Mouse (Mus musculus): ENCODE data around the gene Mrps9. TPM values are rescaled to one million over a fixed set of nuclear protein-coding genes. Genes with fewer than 3 reads are reported as not detected.

The Mrps9 gene
- 36.0 and 38.1 TPM in 2 replicates for polyA plus RNA-seq (2015; fragmentation: Nextera tagmentation; extraction: Ambion mirVana)

GRCm38 (mm10) chr1:42850663-42851397, at the start of gene Mrps9:
Gene Mrps9, plus strand, starts transcription at chr1:42851233.
- peak within 1 kb of the TSS; percentile 71 for H3K9ac ChIP-seq (replicated peaks)
- peak; percentile 100 for ATAC-seq (replicated peaks)
- WGBS = under 1% methylated on average over 23 of the region's 23 CpGs
- 0 out of 2 replicates have a peak, but pooled peaks cover 2% of the 10 kb centered on the region for H3K27me3 ChIP-seq
- peak within 1 kb of the TSS; percentile 67 for H3K4me3 ChIP-seq
- H3K4me1 ChIP-seq = peaks cover 12% of the 10 kb centered on the region
- H3K36me3 ChIP-seq = no peaks in the 10 kb centered on the region
- no peaks in the 10 kb centered on the region for H3K9me3 ChIP-seq
- peak within 1 kb of the TSS; percentile 48 for H3K4me2 ChIP-seq (replicated peaks)
- H3K27ac ChIP-seq (replicated peaks) = peak within 1 kb of the TSS; percentile 24; the same call in 1 of the 2 replicates

- 86% methylated on average over 6 of the region's 6 CpGs for WGBS
- no peak for ATAC-seq (replicated peaks)
- no peaks in the 10 kb centered on the region for H3K4me1 ChIP-seq
Measured at GRCm38 (mm10) chr1:42813301-42813845, 37.7 kb upstream of the Mrps9 start.

GRCm38 (mm10) chr1:42814798-42815619, 36.0 kb upstream of the Mrps9 start:
- no peak overlapping the region for H3K27ac ChIP-seq (replicated peaks)

More at GRCm38 (mm10) chr1:42813301-42813845, 37.7 kb upstream of the Mrps9 start:
- Histone ChIP-seq H3K36me3 (no peaks in the 10 kb centered on the region), H3K9me3 (no peaks in the 10 kb centered on the region), H3K9ac (replicated peaks) (no peak overlapping the region), H3K4me2 (replicated peaks) (no peak overlapping the region), H3K27me3 (no peaks in the 10 kb centered on the region), H3K4me3 (no peak overlapping the region), H3K27ac (replicated peaks) (no peak overlapping the region)

GRCm38 (mm10) chr1:42851398-42851767, 350 bp downstream of the Mrps9 start:
- peak overlapping the region; percentile 71 for H3K9ac ChIP-seq (replicated peaks)
- ATAC-seq (replicated peaks) = no peak; the same call in none of the 2 replicates
- peak overlapping the region; percentile 48 for H3K4me2 ChIP-seq (replicated peaks)
- peaks cover 12% of the 10 kb centered on the region for H3K4me1 ChIP-seq
- H3K27me3 ChIP-seq = 0 out of 2 replicates have a peak, but pooled peaks cover 2% of the 10 kb centered on the region
- peak overlapping the region; percentile 24; the same call in 1 of the 2 replicates for H3K27ac ChIP-seq (replicated peaks)
- under 1% methylated on average over 21 of the region's 21 CpGs for WGBS
- no peaks in the 10 kb centered on the region for H3K9me3 ChIP-seq
- peak overlapping the region; percentile 67 for H3K4me3 ChIP-seq
- H3K36me3 ChIP-seq = no peaks in the 10 kb centered on the region

More at GRCm38 (mm10) chr1:42814798-42815619, 36.0 kb upstream of the Mrps9 start:
- no peaks in the 10 kb centered on the region for H3K4me1 ChIP-seq
- no peak for ATAC-seq (replicated peaks)
- H3K9me3 ChIP-seq = no peaks in the 10 kb centered on the region
- 81% methylated on average over 15 of the region's 15 CpGs for WGBS
- no peak overlapping the region for H3K9ac ChIP-seq (replicated peaks)
- no peaks in the 10 kb centered on the region for H3K36me3 ChIP-seq
- no peaks in the 10 kb centered on the region for H3K27me3 ChIP-seq
- H3K4me2 ChIP-seq (replicated peaks) = no peak overlapping the region
- H3K4me3 ChIP-seq = no peak overlapping the region

- H3K9ac ChIP-seq (replicated peaks) = peak overlapping the region; percentile 71
- peaks cover 12% of the 10 kb centered on the region for H3K4me1 ChIP-seq
- ATAC-seq (replicated peaks) = no peak
- 3% methylated on average over 16 of the region's 16 CpGs for WGBS
- peak overlapping the region; percentile 48 for H3K4me2 ChIP-seq (replicated peaks)
- H3K4me3 ChIP-seq = peak overlapping the region; percentile 67
- H3K27me3 ChIP-seq = 0 out of 2 replicates have a peak, but pooled peaks cover 2% of the 10 kb centered on the region
- no peak overlapping the region for H3K27ac ChIP-seq (replicated peaks)
- no peaks in the 10 kb centered on the region for H3K9me3 ChIP-seq
- no peaks in the 10 kb centered on the region for H3K36me3 ChIP-seq
Measured at GRCm38 (mm10) chr1:42851810-42852209, 777 bp downstream of the Mrps9 start.

- Histone ChIP-seq H3K27me3 (no peaks in the 10 kb centered on the region), H3K9me3 (no peaks in the 10 kb centered on the region)
- 0 out of 2 replicates have a peak, but pooled peaks have one; percentile 4 for ATAC-seq (replicated peaks)
Measured at GRCm38 (mm10) chr1:42864719-42865250, 13.8 kb downstream of the Mrps9 start.

GRCm38 (mm10) chr1:42865336-42865939, 14.4 kb downstream of the Mrps9 start:
- no peak overlapping the region for H3K9ac ChIP-seq (replicated peaks)
- 0 out of 2 replicates have a peak, but pooled peaks cover 3% of the 10 kb centered on the region for H3K36me3 ChIP-seq
- no peak overlapping the region for H3K27ac ChIP-seq (replicated peaks)
- no peak overlapping the region for H3K4me2 ChIP-seq (replicated peaks)
- H3K4me3 ChIP-seq = no peak overlapping the region
- no peaks in the 10 kb centered on the region for H3K9me3 ChIP-seq
- 0 out of 2 replicates have a peak, but pooled peaks have one; percentile 35 for ATAC-seq (replicated peaks)
- H3K27me3 ChIP-seq = no peaks in the 10 kb centered on the region
- no peaks in the 10 kb centered on the region for H3K4me1 ChIP-seq
- 98% methylated on average over 4 of the region's 4 CpGs for WGBS

More at GRCm38 (mm10) chr1:42864719-42865250, 13.8 kb downstream of the Mrps9 start:
- Histone ChIP-seq H3K4me2 (replicated peaks) (no peak overlapping the region), H3K4me3 (no peak overlapping the region), H3K36me3 (0 out of 2 replicates have a peak, but pooled peaks cover 3% of the 10 kb centered on the region), H3K27ac (replicated peaks) (no peak overlapping the region), H3K9ac (replicated peaks) (no peak overlapping the region), H3K4me1 (no peaks in the 10 kb centered on the region)
- WGBS = 97% methylated on average over 5 of the region's 5 CpGs

- Histone ChIP-seq H3K4me3 (no peak overlapping the region), H3K9me3 (no peaks in the 10 kb centered on the region), H3K27ac (replicated peaks) (no peak overlapping the region), H3K4me2 (replicated peaks) (no peak overlapping the region), H3K36me3 (0 out of 2 replicates have a peak, but pooled peaks cover 3% of the 10 kb centered on the region), H3K9ac (replicated peaks) (no peak overlapping the region), H3K4me1 (no peaks in the 10 kb centered on the region), H3K27me3 (no peaks in the 10 kb centered on the region)
- ATAC-seq (replicated peaks) = no peak
- 95% methylated on average over 4 of the region's 4 CpGs for WGBS
Measured at GRCm38 (mm10) chr1:42865986-42866385, 15.0 kb downstream of the Mrps9 start.

GRCm38 (mm10) chr1:42867188-42867587, 16.2 kb downstream of the Mrps9 start:
- H3K27me3 ChIP-seq = no peaks in the 10 kb centered on the region
- H3K9ac ChIP-seq (replicated peaks) = no peak overlapping the region
- no peak overlapping the region for H3K27ac ChIP-seq (replicated peaks)
- H3K9me3 ChIP-seq = no peaks in the 10 kb centered on the region
- no peak overlapping the region for H3K4me2 ChIP-seq (replicated peaks)
- 0 out of 2 replicates have a peak, but pooled peaks cover 3% of the 10 kb centered on the region for H3K36me3 ChIP-seq
- ATAC-seq (replicated peaks) = no peak
- H3K4me1 ChIP-seq = no peaks in the 10 kb centered on the region
- H3K4me3 ChIP-seq = no peak overlapping the region
- 95% methylated on average over 3 of the region's 3 CpGs for WGBS

- Histone ChIP-seq H3K9ac (replicated peaks) (no peak overlapping the region), H3K9me3 (no peaks in the 10 kb centered on the region), H3K27me3 (no peaks in the 10 kb centered on the region), H3K27ac (replicated peaks) (no peak overlapping the region), H3K4me3 (no peak overlapping the region), H3K4me1 (peaks cover 8% of the 10 kb centered on the region), H3K4me2 (replicated peaks) (no peak overlapping the region), H3K36me3 (no peaks in the 10 kb centered on the region)
- WGBS = 58% methylated on average over 2 of the region's 2 CpGs
- no peak for ATAC-seq (replicated peaks)
Measured at GRCm38 (mm10) chr1:42874174-42874573, 23.1 kb downstream of the Mrps9 start.

- no peak for ATAC-seq (replicated peaks)
- H3K36me3 ChIP-seq = no peaks in the 10 kb centered on the region
- H3K27me3 ChIP-seq = no peaks in the 10 kb centered on the region
- H3K4me3 ChIP-seq = no peak overlapping the region
- H3K9ac ChIP-seq (replicated peaks) = no peak overlapping the region
- H3K9me3 ChIP-seq = no peaks in the 10 kb centered on the region
- no peak overlapping the region for H3K4me2 ChIP-seq (replicated peaks)
- peaks cover 8% of the 10 kb centered on the region for H3K4me1 ChIP-seq
- WGBS = 84% methylated on average over 5 of the region's 5 CpGs
- no peak overlapping the region for H3K27ac ChIP-seq (replicated peaks)
Measured at GRCm38 (mm10) chr1:42875271-42875670, 24.2 kb downstream of the Mrps9 start.
